Mouse (Mus musculus) cerebellum, adult 2 months (tissue): ENCODE results near the gene Wnt1. TPM values are rescaled to one million over a fixed set of nuclear protein-coding genes. Genes with fewer than 3 reads are reported as not detected.

Experiments used
- DNase-seq, 2 experiments: peaks; one replicate each; pipeline ENCODE4 v3.0.0; 2021
- H3K27ac ChIP-seq: fragments of 200-500 bp; 2 replicates; pipeline ENCODE4 v1.5.1; 2012; ENCODE audit warnings: low read length, control low read depth, inconsistent platforms; ENCODE audit not compliant: insufficient read depth
- H3K27me3 ChIP-seq: fragments of 200-500 bp; 2 replicates; pipeline ENCODE4 v1.6.1; 2012; ENCODE audit warnings: inconsistent platforms, mild to moderate bottlenecking, low read length, moderate library complexity; ENCODE audit not compliant: control insufficient read depth, insufficient read depth
- H3K4me1 ChIP-seq: fragments of 200-500 bp; 2 replicates; pipeline ENCODE4 v1.6.1; 2011; ENCODE audit warnings: low read length; ENCODE audit not compliant: control insufficient read depth, insufficient read depth
- H3K4me3 ChIP-seq: fragments of 200-500 bp; replicated peaks from 2 replicates; pipeline ENCODE3; 2011; ENCODE audit warnings: mild to moderate bottlenecking, low read depth, low read length, control low read depth; ENCODE audit not compliant: insufficient read depth
- CTCF ChIP-seq: fragments of 200-500 bp; IDR thresholded peaks from 2 replicates; pipeline ENCODE4 v1.5.1; 2011; ENCODE audit warnings: low read depth, mild to moderate bottlenecking, control low read depth, low read length, moderate library complexity, borderline replicate concordance; ENCODE audit not compliant: insufficient read depth
- POLR2A ChIP-seq: fragments of 200-500 bp; IDR thresholded peaks from 2 replicates; pipeline ENCODE4 v1.6.1; 2011; ENCODE audit warnings: low read length, control low read depth, borderline replicate concordance; ENCODE audit not compliant: insufficient read depth
- WGBS: fragments of 180-500 bp; shearing (Covaris S2); methylation state at CpG from one replicate; pipeline ENCODE4 v1.1.7; 2018; 5-methylcytosine and 5-hydroxymethylcytosine counted together
- polyA plus RNA-seq: library from polyadenylated mRNA; depleted of rRNA; stranded (reverse); fragments of >200 nt; gene quantifications from 2 replicates; pipeline ENCODE4 v1.2.3, GENCODE M21; 2012

The Wnt1 gene
- polyA plus RNA-seq, 1 experiment, result not detected

- under 1% methylated on average over 12 of the region's 12 CpGs for WGBS
- Histone ChIP-seq H3K27ac (no peak overlapping the region), H3K4me3 (no peak overlapping the region), H3K4me1 (peaks cover 7% of the 10 kb centered on the region; the same call in 1 of the 2 replicates), H3K27me3 (peaks cover 3% of the 10 kb centered on the region; the same call in 1 of the 2 replicates)
- no peak for TF ChIP-seq POLR2A
- TF ChIP-seq CTCF, result no peak
- DNase-seq, result no peak
Measured at GRCm38 (mm10) chr15:98791221-98791620, 1.6 kb downstream of the Wnt1 start.

GRCm38 (mm10) chr15:98791771-98792170, 2.1 kb downstream of the Wnt1 start:
- Histone ChIP-seq H3K4me1 (peaks cover 7% of the 10 kb centered on the region; the same call in 1 of the 2 replicates), H3K27me3 (peaks cover 3% of the 10 kb centered on the region; the same call in 1 of the 2 replicates), H3K4me3 (no peak overlapping the region), H3K27ac (no peak overlapping the region)
- no peak for DNase-seq
- TF ChIP-seq CTCF (no peak), POLR2A (no peak)
- 2% methylated on average over 23 of the region's 23 CpGs for WGBS

- peaks cover 7% of the 10 kb centered on the region; the same call in 1 of the 2 replicates for H3K4me1 ChIP-seq
- no peak for DNase-seq
- WGBS, result 2% methylated on average over 73 of the region's 75 CpGs
- peaks cover 3% of the 10 kb centered on the region; the same call in 1 of the 2 replicates for H3K27me3 ChIP-seq
- no peak overlapping the region for H3K4me3 ChIP-seq
- TF ChIP-seq POLR2A (no peak), CTCF (no peak)
- H3K27ac ChIP-seq, result no peak overlapping the region
Measured at GRCm38 (mm10) chr15:98792233-98793020, 2.8 kb downstream of the Wnt1 start.

- peaks cover 5% of the 10 kb centered on the region; the same call in 1 of the 2 replicates for H3K27me3 ChIP-seq
- H3K4me1 ChIP-seq, result peaks cover 7% of the 10 kb centered on the region; the same call in 1 of the 2 replicates
- WGBS, result 13% methylated on average over 13 of the region's 13 CpGs
- H3K27ac ChIP-seq, result no peak overlapping the region
- no peak for TF ChIP-seq POLR2A
- no peak for TF ChIP-seq CTCF
- no peak overlapping the region for H3K4me3 ChIP-seq
- no peak for DNase-seq
Measured at GRCm38 (mm10) chr15:98793141-98793698, 3.6 kb downstream of the Wnt1 start.

GRCm38 (mm10) chr15:98796803-98797595, 7.3 kb downstream of the Wnt1 start:
- H3K4me1 ChIP-seq, result peaks cover 3% of the 10 kb centered on the region; the same call in 1 of the 2 replicates
- no peak overlapping the region for H3K4me3 ChIP-seq
- H3K27me3 ChIP-seq, result peaks cover 2% of the 10 kb centered on the region; the same call in 1 of the 2 replicates
- DNase-seq, result no peak
- 6% methylated on average over 13 of the region's 13 CpGs for WGBS
- no peak overlapping the region for H3K27ac ChIP-seq
- no peak for TF ChIP-seq CTCF
- no peak for TF ChIP-seq POLR2A

- TF ChIP-seq CTCF (no peak), POLR2A (no peak)
- DNase-seq, result no peak
- H3K4me1 ChIP-seq, result no peaks in the 10 kb centered on the region; the same call in 1 of the 2 replicates
- no peak overlapping the region for H3K27ac ChIP-seq
- H3K27me3 ChIP-seq, result peaks cover 2% of the 10 kb centered on the region; the same call in 1 of the 2 replicates
- 15% methylated on average over 28 of the region's 28 CpGs for WGBS
- H3K4me3 ChIP-seq, result no peak overlapping the region
Measured at GRCm38 (mm10) chr15:98797835-98798492, 8.3 kb downstream of the Wnt1 start.

- H3K27me3 ChIP-seq, result peaks cover 2% of the 10 kb centered on the region; the same call in 1 of the 2 replicates
Measured at GRCm38 (mm10) chr15:98798903-98799302, 9.2 kb downstream of the Wnt1 start.

More at GRCm38 (mm10) chr15:98798903-98799302, 9.2 kb downstream of the Wnt1 start:
- WGBS, result 55% methylated on average over 3 of the region's 3 CpGs
- no peak overlapping the region for H3K27ac ChIP-seq
- DNase-seq, result no peak
- no peaks in the 10 kb centered on the region; the same call in 1 of the 2 replicates for H3K4me1 ChIP-seq
- no peak for TF ChIP-seq CTCF
- no peak for TF ChIP-seq POLR2A
- H3K4me3 ChIP-seq, result no peak overlapping the region
